Mouse (Mus musculus) intestine, embryonic 16.5 days (tissue): ENCODE results near the gene Ptafr. TPM values are rescaled to one million over a fixed set of nuclear protein-coding genes. Genes with fewer than 3 reads are reported as not detected.
"Not testable (repeated sequence)": the region's sequence is repeated elsewhere in the genome, so short reads cannot be mapped to it uniquely, and the experiment has no call there.

Experiments
- ATAC-seq: fragments of 200-750 bp; cut with Nextera tagmentation; 2 replicates; pipeline ENCODE4 v1.8.0; 2017; ENCODE audit warnings: moderate TSS enrichment, moderate library complexity
- H3K27ac ChIP-seq: fragments of 300-500 bp; sonication (generic); 2 replicates; pipeline ENCODE4 v1.5.1; 2014; ENCODE audit warnings: mild to moderate bottlenecking, low read length
- H3K27me3 ChIP-seq: fragments of 300-500 bp; sonication (generic); replicated peaks from 2 replicates; pipeline ENCODE4 v1.6.1; 2014; ENCODE audit warnings: low read length, control low read depth, mixed read lengths; ENCODE audit not compliant: control insufficient read depth, insufficient read depth
- H3K36me3 ChIP-seq: fragments of 300-500 bp; sonication (generic); 2 replicates; pipeline ENCODE4 v1.6.1; 2014; ENCODE audit warnings: low read length, control low read depth; ENCODE audit not compliant: control insufficient read depth, insufficient read depth
- H3K4me1 ChIP-seq: fragments of 300-500 bp; sonication (generic); 2 replicates; pipeline ENCODE4 v1.6.1; 2014; ENCODE audit warnings: low read length, control low read depth, mixed read lengths; ENCODE audit not compliant: control insufficient read depth, insufficient read depth
- H3K4me2 ChIP-seq: fragments of 300-500 bp; sonication (generic); 2 replicates; pipeline ENCODE4 v1.6.1; 2014; ENCODE audit warnings: low read depth, low read length, control low read depth
- H3K4me3 ChIP-seq: fragments of 300-500 bp; sonication (generic); 2 replicates; pipeline ENCODE4 v1.5.1; 2014; ENCODE audit warnings: mild to moderate bottlenecking, low read length
- H3K9ac ChIP-seq: fragments of 300-500 bp; sonication (generic); 2 replicates; pipeline ENCODE4 v1.6.1; 2014; ENCODE audit warnings: low read depth, low read length
- H3K9me3 ChIP-seq: fragments of 300-500 bp; sonication (generic); 2 replicates; pipeline ENCODE4 v1.6.1; 2016; ENCODE audit warnings: low read length, control low read depth; ENCODE audit not compliant: control insufficient read depth
- whole genome bisulfite sequencing: fragments of 180-500 bp; shearing (Covaris S2); extraction: QIAGEN DNeasy Blood & Tissue Kit; methylation state at CpG from one replicate; pipeline ENCODE4 v1.1.7; 2014; 5-methylcytosine and 5-hydroxymethylcytosine counted together
- polyA plus RNA-seq: library from polyadenylated mRNA; unstranded; fragments of >200 nt; fragmentation: Nextera tagmentation; extraction: Ambion mirVana; gene quantifications from 2 replicates; pipeline ENCODE4 v1.2.1, GENCODE M21; 2015

Gene Ptafr
- polyA plus RNA-seq, 1 experiment from 2014 or later, result 1.5 TPM

DNA sequence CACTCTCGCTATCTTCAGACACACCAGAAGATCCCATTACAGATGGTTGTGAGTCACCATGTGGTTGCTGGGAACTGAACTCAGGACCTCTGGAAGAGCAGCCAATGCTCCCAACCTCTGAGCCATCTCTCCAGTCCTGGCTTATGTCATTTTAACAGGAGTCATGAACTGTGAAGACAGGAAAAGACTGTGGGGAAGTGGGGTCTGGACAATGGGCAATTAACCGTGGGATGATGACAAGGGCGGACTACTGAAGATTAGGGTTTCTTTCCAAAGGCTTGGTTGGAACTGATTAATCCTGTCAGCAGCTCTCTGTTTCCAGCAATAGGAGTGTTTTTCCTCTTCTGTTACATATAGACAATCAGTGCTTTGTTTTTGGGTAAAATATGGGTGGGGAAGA, 35.9 kb downstream of the Ptafr start:
- no peak overlapping the region for H3K4me3 ChIP-seq
- no peak overlapping the region for H3K9ac ChIP-seq
- H3K4me1 ChIP-seq, result no peaks in the 10 kb centered on the region
- H3K9me3 ChIP-seq, result no peaks in the 10 kb centered on the region
- 74% methylated on average over 3 of the region's 3 CpGs for WGBS
- H3K36me3 ChIP-seq, result no peaks in the 10 kb centered on the region
- ATAC-seq, result no peak
- no peak overlapping the region for H3K4me2 ChIP-seq
- H3K27me3 ChIP-seq, result no peaks in the 10 kb centered on the region
- H3K27ac ChIP-seq, result no peak overlapping the region

DNA sequence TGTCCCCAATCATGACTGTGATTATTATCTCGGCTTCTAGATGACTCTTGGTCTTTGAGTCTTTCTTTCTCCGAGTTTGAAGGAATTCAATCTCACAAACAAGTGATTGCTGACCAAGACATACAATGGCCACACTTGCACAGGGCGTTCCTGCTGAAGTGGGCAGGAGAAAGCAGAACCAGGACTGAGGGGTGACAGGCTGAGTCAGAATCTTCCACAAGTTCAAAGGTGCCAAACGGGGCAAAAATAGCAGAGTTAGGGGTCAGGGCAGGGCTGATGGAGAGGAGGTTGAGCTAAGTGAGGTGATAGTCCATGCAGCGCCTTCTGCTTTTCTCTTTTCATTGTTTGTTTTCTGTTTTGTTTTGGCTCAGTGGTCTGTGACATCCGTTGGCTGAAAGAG, 36.6 kb downstream of the Ptafr start:
- H3K4me2 ChIP-seq, result no peak overlapping the region
- no peak overlapping the region for H3K4me3 ChIP-seq
- H3K27ac ChIP-seq, result no peak overlapping the region
- no peaks in the 10 kb centered on the region for H3K27me3 ChIP-seq
- no peaks in the 10 kb centered on the region for H3K9me3 ChIP-seq
- no peaks in the 10 kb centered on the region for H3K36me3 ChIP-seq
- no peak overlapping the region for H3K9ac ChIP-seq
- ATAC-seq, result no peak
- 82% methylated on average over 6 of the region's 6 CpGs for WGBS
- H3K4me1 ChIP-seq, result no peaks in the 10 kb centered on the region

GRCm38 (mm10) chr4:132601242-132601641, 37.4 kb downstream of the Ptafr start:
- H3K4me3 ChIP-seq, H3K4me2 ChIP-seq, H3K27ac ChIP-seq, H3K9me3 ChIP-seq, H3K9ac ChIP-seq, H3K4me1 ChIP-seq, H3K36me3 ChIP-seq, H3K27me3 ChIP-seq, ATAC-seq: not testable (repeated sequence)
- WGBS, result 90% methylated on average over 4 of the region's 5 CpGs

- Histone ChIP-seq H3K9me3 (no peaks in the 10 kb centered on the region), H3K4me1 (no peaks in the 10 kb centered on the region), H3K4me2 (no peak overlapping the region), H3K27me3 (no peaks in the 10 kb centered on the region), H3K9ac (no peak overlapping the region), H3K27ac (no peak overlapping the region), H3K36me3 (no peaks in the 10 kb centered on the region), H3K4me3 (no peak overlapping the region)
- no peak for ATAC-seq
- WGBS, result 82% methylated on average over 4 of the region's 4 CpGs
Measured at GRCm38 (mm10) chr4:132603468-132603867, 39.6 kb downstream of the Ptafr start.

- Histone ChIP-seq H3K4me2 (no peak overlapping the region), H3K4me1 (no peaks in the 10 kb centered on the region), H3K27ac (no peak overlapping the region), H3K9me3 (no peaks in the 10 kb centered on the region), H3K9ac (no peak overlapping the region), H3K36me3 (no peaks in the 10 kb centered on the region), H3K27me3 (no peaks in the 10 kb centered on the region), H3K4me3 (no peak overlapping the region)
- no peak for ATAC-seq
- WGBS, result 68% methylated on average over 5 of the region's 5 CpGs
Measured at GRCm38 (mm10) chr4:132605816-132606215, 41.9 kb downstream of the Ptafr start.

GRCm38 (mm10) chr4:132608147-132608546, 44.3 kb downstream of the Ptafr start:
- Histone ChIP-seq H3K36me3 (no peaks in the 10 kb centered on the region), H3K4me1 (no peaks in the 10 kb centered on the region), H3K4me2 (no peak overlapping the region), H3K27ac (no peak overlapping the region), H3K9me3 (no peaks in the 10 kb centered on the region), H3K4me3 (no peak overlapping the region), H3K9ac (no peak overlapping the region), H3K27me3 (no peaks in the 10 kb centered on the region)
- ATAC-seq, result no peak
- WGBS, result 38% methylated on average over 4 of the region's 4 CpGs

- H3K27ac ChIP-seq, result no peak overlapping the region
- ATAC-seq, result no peak
- H3K9me3 ChIP-seq, result no peaks in the 10 kb centered on the region
- H3K9ac ChIP-seq, result no peak overlapping the region
- H3K27me3 ChIP-seq, result no peaks in the 10 kb centered on the region
- H3K36me3 ChIP-seq, result no peaks in the 10 kb centered on the region
- no peak overlapping the region for H3K4me3 ChIP-seq
- WGBS, result 62% methylated on average over 3 of the region's 3 CpGs
- H3K4me2 ChIP-seq, result no peak overlapping the region
- H3K4me1 ChIP-seq, result no peaks in the 10 kb centered on the region
Measured at GRCm38 (mm10) chr4:132610301-132610984, 46.6 kb downstream of the Ptafr start.

- H3K27me3 ChIP-seq, result no peaks in the 10 kb centered on the region
- H3K9ac ChIP-seq, result no peak overlapping the region
- H3K27ac ChIP-seq, result no peak overlapping the region
- 81% methylated on average over 8 of the region's 8 CpGs for WGBS
- H3K9me3 ChIP-seq, result no peaks in the 10 kb centered on the region
- H3K36me3 ChIP-seq, result no peaks in the 10 kb centered on the region
- ATAC-seq, result no peak
- H3K4me1 ChIP-seq, result no peaks in the 10 kb centered on the region
- H3K4me3 ChIP-seq, result no peak overlapping the region
- no peak overlapping the region for H3K4me2 ChIP-seq
Measured at GRCm38 (mm10) chr4:132611320-132611719, 47.5 kb downstream of the Ptafr start.

- no peak overlapping the region for H3K4me2 ChIP-seq
- no peak overlapping the region for H3K4me3 ChIP-seq
- WGBS, result 90% methylated on average over 6 of the region's 6 CpGs
- no peaks in the 10 kb centered on the region for H3K27me3 ChIP-seq
- no peaks in the 10 kb centered on the region for H3K4me1 ChIP-seq
- no peak for ATAC-seq
- no peaks in the 10 kb centered on the region for H3K9me3 ChIP-seq
- no peak overlapping the region for H3K27ac ChIP-seq
- no peaks in the 10 kb centered on the region for H3K36me3 ChIP-seq
- no peak overlapping the region for H3K9ac ChIP-seq
Measured at GRCm38 (mm10) chr4:132617873-132618272, 54.0 kb downstream of the Ptafr start.

GRCm38 (mm10) chr4:132618850-132619375, 55.0 kb downstream of the Ptafr start:
- H3K36me3 ChIP-seq, result no peaks in the 10 kb centered on the region
- H3K27me3 ChIP-seq, result no peaks in the 10 kb centered on the region
- H3K27ac ChIP-seq, result no peak overlapping the region
- H3K4me3 ChIP-seq, result no peak overlapping the region
- WGBS, result 76% methylated on average over 10 of the region's 10 CpGs
- no peaks in the 10 kb centered on the region for H3K4me1 ChIP-seq
- no peak for ATAC-seq
- H3K9ac ChIP-seq, result no peak overlapping the region
- no peaks in the 10 kb centered on the region for H3K9me3 ChIP-seq
- H3K4me2 ChIP-seq, result no peak overlapping the region
